Comparison of ENCODE assay signal across 12 mouse cellular contexts in genomic region chr10:30660564-30661328, GRCm38 (mm10). TPM values are rescaled to one million over a fixed set of nuclear protein-coding genes. Genes with fewer than 3 reads are reported as not detected.
A peak's percentile ranks its signal among the peaks of the same experiment; 100 is the strongest.
DNase-seq lines count a peak whose midpoint lies in the region; ATAC-seq and TF ChIP-seq lines count a peak whose summit lies in the region.
"Had no signal": no experiment of that assay in that cellular context is flagged by ENCODE, and none has a peak within 500 bp of the region (broad histone marks: within the 10 kb centered on the region; RNA-seq: fewer than 3 reads in every experiment).

No protein-coding gene starts in this region.

- no peak for ATAC-seq in heart, postnatal 0 days (ENCODE audit: insufficient read depth, low read depth)
- peak; percentile 86 for ATAC-seq in G1E (ENCODE audit: extremely low read depth, insufficient number of reproducible peaks, low FRiP score, poor library complexity, severe bottlenecking)
- ATAC-seq in midbrain, embryonic 11.5 days (ENCODE audit: low FRiP score): no peak
- ATAC-seq: forebrain, embryonic 13.5 days had no signal

- no peak for DNase-seq in heart, postnatal 0 days (ENCODE audit: low spot score)
- no peak for DNase-seq in heart, adult 18-20 months
- DNase-seq in 416B (ENCODE audit: low read depth) (peak; percentile 96), G1E (ENCODE audit: low spot score) (peak; percentile 60)
- DNase-seq in induced T-regulatory cell, adult 2 months (ENCODE audit: low read depth): peak; percentile 25
- no peak for DNase-seq in midbrain, embryonic 11.5 days (ENCODE audit: low spot score, missing footprints)
- no peak for DNase-seq in retina, postnatal 1 day
- DNase-seq: kidney, adult 18-20 months; right cerebral cortex, postnatal 4 days; thymus, adult 2 months had no signal

- H3K27me3 ChIP-seq in heart, postnatal 0 days (ENCODE audit: control insufficient read depth, insufficient read depth, low read length): no peaks in the 10 kb centered on the region
- no peaks in the 10 kb centered on the region for H3K27me3 ChIP-seq in G1E (ENCODE audit: insufficient read depth, low read length)
- no peaks in the 10 kb centered on the region for H3K27me3 ChIP-seq in midbrain, embryonic 11.5 days (ENCODE audit: control insufficient read depth, insufficient read depth, low read length)
- H3K27me3 ChIP-seq: forebrain, embryonic 13.5 days; neural tube, embryonic 12.5 days had no signal

- WGBS in heart, postnatal 0 days: 80% methylated on average over 6 of the region's 6 CpGs
- 86% methylated on average over 6 of the region's 6 CpGs for WGBS in midbrain, embryonic 11.5 days

- peaks cover 10% of the 10 kb centered on the region; the same call in 1 of the 2 replicates for H3K36me3 ChIP-seq in heart, postnatal 0 days (replicated peaks; ENCODE audit: control insufficient read depth, insufficient read depth, low read length)
- peaks cover 34% of the 10 kb centered on the region for H3K36me3 ChIP-seq in G1E (replicated peaks)
- H3K36me3 ChIP-seq in midbrain, embryonic 11.5 days (ENCODE audit: control insufficient read depth, insufficient read depth, low read length): no peaks in the 10 kb centered on the region
- H3K36me3 ChIP-seq: neural tube, embryonic 12.5 days had no signal

- no peaks in the 10 kb centered on the region for H3K4me1 ChIP-seq in heart, postnatal 0 days (ENCODE audit: control insufficient read depth, insufficient read depth)
- H3K4me1 ChIP-seq in G1E (ENCODE audit: insufficient read depth, low read depth, low read length): peaks cover 47% of the 10 kb centered on the region
- H3K4me1 ChIP-seq in midbrain, embryonic 11.5 days (ENCODE audit: control insufficient read depth, insufficient read depth, low read length): no peaks in the 10 kb centered on the region
- H3K4me1 ChIP-seq: forebrain, embryonic 13.5 days had no signal

- H3K9me3 ChIP-seq in heart, postnatal 0 days (replicated peaks; ENCODE audit: control insufficient read depth, low read length): no peaks in the 10 kb centered on the region
- H3K9me3 ChIP-seq in G1E (replicated peaks): no peaks in the 10 kb centered on the region
- no peaks in the 10 kb centered on the region for H3K9me3 ChIP-seq in midbrain, embryonic 11.5 days (ENCODE audit: control insufficient read depth, low read length)
- H3K9me3 ChIP-seq: forebrain, embryonic 13.5 days; neural tube, embryonic 12.5 days had no signal

- no peak overlapping the region for H3K4me2 ChIP-seq in heart, postnatal 0 days (ENCODE audit: low read depth, low read length)
- no peak overlapping the region for H3K4me2 ChIP-seq in midbrain, embryonic 11.5 days
- H3K4me2 ChIP-seq: forebrain, embryonic 13.5 days; neural tube, embryonic 12.5 days had no signal

- H3K27ac ChIP-seq in heart, postnatal 0 days (ENCODE audit: low read depth): no peak overlapping the region
- no peak overlapping the region for H3K27ac ChIP-seq in midbrain, embryonic 11.5 days (ENCODE audit: low read depth, low read length)
- H3K27ac ChIP-seq: forebrain, embryonic 13.5 days; neural tube, embryonic 12.5 days had no signal

- TF ChIP-seq EP300 in heart, postnatal 0 days (IDR thresholded peaks at IDR 0.05; ENCODE audit: low read depth): no peak

- TF ChIP-seq CTCF in heart, postnatal 0 days (IDR thresholded peaks at IDR 0.05; ENCODE audit: low read depth): peak; percentile 37
- TF ChIP-seq CTCF in G1E (IDR thresholded peaks at IDR 0.05; ENCODE audit: low read depth, low read length): peak; percentile 34; the same call in 1 of the 2 replicates

- no peak overlapping the region for H3K9ac ChIP-seq in heart, postnatal 0 days (replicated peaks; ENCODE audit: low read depth, low read length)
- H3K9ac ChIP-seq in midbrain, embryonic 11.5 days (ENCODE audit: low read length): no peak overlapping the region
- H3K9ac ChIP-seq: forebrain, embryonic 13.5 days; neural tube, embryonic 12.5 days had no signal

- no peak overlapping the region for H3K4me3 ChIP-seq in heart, postnatal 0 days (ENCODE audit: low read depth, low read length)
- peak overlapping the region; percentile 54; the same call in 1 of the 2 replicates for H3K4me3 ChIP-seq in G1E (ENCODE audit: low read depth, low read length)
- H3K4me3 ChIP-seq in midbrain, embryonic 11.5 days (ENCODE audit: low read depth, low read length): no peak overlapping the region
- H3K4me3 ChIP-seq: forebrain, embryonic 13.5 days; neural tube, embryonic 12.5 days had no signal

RNA-seq across cellular contexts. Expression of gene Hint3, which starts 31.3 kb away (rescaled TPM):
- 20.5 and 33.4 TPM in 2 replicates for total RNA-seq in heart, postnatal 0 days (2014; rRNA removed; ENCODE audit: low replicate concordance)
- polyA plus RNA-seq in heart, postnatal 0 days (2015; fragmentation: Nextera tagmentation; extraction: Ambion mirVana): 75.0 and 85.1 TPM in 2 replicates
- total RNA-seq in heart, adult 18-20 months (2021): 10 to 100 TPM; 89.6 to 92.2 TPM
- total RNA-seq in G1E (2014; fragmentation: Nextera tagmentation) (14.8 and 19.2 TPM in 2 replicates), G1E (2017) (17.8 and 19.3 TPM in 2 replicates)
- polyA plus RNA-seq in G1E (2012): 10.2 and 11.5 TPM in 2 replicates
- 19.4 and 20.8 TPM in 2 replicates for polyA plus RNA-seq in midbrain, embryonic 11.5 days (2014; fragmentation: Nextera tagmentation; extraction: Ambion mirVana)

Comparison
In these comparisons a context has a peak if more than half of its experiments do, and no peak if none do; other contexts are left out.
1. DNase-seq: peak in 416B (single experiment), G1E (single experiment) and induced T-regulatory cell, adult 2 months (single experiment); none in heart, postnatal 0 days (single experiment), heart, adult 18-20 months (0 of 2), midbrain, embryonic 11.5 days (single experiment) and retina, postnatal 1 day (single experiment).